Mouse (Mus musculus) liver, adult 2 months (tissue): ENCODE measurements at regions not wholly inside any gene's neighbourhood (a gene's known extent, or its start where the extent isn't known, plus 50 kb on each side); places are given as distances from the start of the nearest gene placed in this dataset.
A peak's percentile ranks its signal among the peaks of the same experiment; 100 is the strongest.

Source experiments
- CTCF ChIP-seq: fragments of 200-500 bp; IDR thresholded peaks from 2 replicates; pipeline ENCODE4 v1.5.1; 2011; ENCODE audit warnings: low read depth, low read length, control low read depth
- POLR2A ChIP-seq: fragments of 200-500 bp; IDR thresholded peaks from 2 replicates; pipeline ENCODE4 v1.6.1; 2011; ENCODE audit warnings: low read length, control low read depth; ENCODE audit not compliant: insufficient read depth; ENCODE audit errors: extremely low read depth

GRCm38 (mm10) chr15:11753216-11753615 is 153.9 kb downstream of the Npr3 start:
- TF ChIP-seq POLR2A: no peak
- TF ChIP-seq CTCF: peak; percentile 67
